Mouse (Mus musculus) cortical plate, adult 2 months (tissue): ENCODE results near the gene Lpp. TPM values are rescaled to one million over a fixed set of nuclear protein-coding genes. Genes with fewer than 3 reads are reported as not detected.

Source experiments
- H3K27ac ChIP-seq: fragments of 200-500 bp; 2 replicates; pipeline ENCODE4 v1.5.1; 2012; ENCODE audit warnings: low read length, control low read depth, inconsistent platforms; ENCODE audit not compliant: insufficient read depth
- H3K4me1 ChIP-seq: fragments of 200-500 bp; 2 replicates; pipeline ENCODE4 v1.6.1; 2011; ENCODE audit warnings: low read length; ENCODE audit not compliant: control insufficient read depth, insufficient read depth
- H3K4me3 ChIP-seq: fragments of 200-500 bp; 2 replicates; pipeline ENCODE4 v1.5.1; 2011; ENCODE audit warnings: mild to moderate bottlenecking, low read length, control low read depth; ENCODE audit not compliant: insufficient read depth
- CTCF ChIP-seq: fragments of 200-500 bp; IDR thresholded peaks from 2 replicates; pipeline ENCODE4 v1.5.1; 2011; ENCODE audit warnings: mild to moderate bottlenecking, control low read depth, low read length; ENCODE audit not compliant: insufficient read depth; ENCODE audit errors: extremely low read depth
- POLR2A ChIP-seq: fragments of 200-500 bp; IDR thresholded peaks from 2 replicates; pipeline ENCODE4 v1.6.1; 2011; ENCODE audit warnings: mild to moderate bottlenecking, low read length, control low read depth; ENCODE audit not compliant: insufficient read depth; ENCODE audit errors: extremely low read depth
- polyA plus RNA-seq: library from polyadenylated mRNA; depleted of rRNA; stranded (reverse); fragments of >200 nt; gene quantifications from 2 replicates; pipeline ENCODE4 v1.2.3, GENCODE M21; 2012

The Lpp gene
- polyA plus RNA-seq, 1 experiment, result 2.5 TPM

DNA sequence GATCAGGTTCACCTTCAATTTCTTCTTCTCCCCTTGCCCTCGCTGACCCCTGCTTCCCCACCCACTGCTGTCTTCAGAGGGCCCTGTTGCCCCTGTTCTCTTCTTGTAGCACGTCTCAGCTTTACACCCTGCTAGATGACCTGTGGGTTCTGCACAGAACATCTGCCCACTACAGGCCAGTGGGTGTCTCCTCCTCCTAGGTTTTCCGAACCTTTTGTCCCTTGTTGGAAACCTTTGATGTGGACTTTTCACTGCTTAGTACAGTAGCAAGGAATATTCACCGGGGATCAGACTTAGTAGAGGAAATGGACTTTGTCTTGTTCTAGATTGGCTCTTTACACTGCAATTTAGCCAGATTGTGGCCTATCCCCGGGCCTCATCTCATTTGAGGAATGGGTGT is 71.1 kb downstream of the Lpp start:
- no peak overlapping the region for H3K4me3 ChIP-seq
- no peak overlapping the region for H3K27ac ChIP-seq
- TF ChIP-seq CTCF (no peak), POLR2A (no peak)
- no peaks in the 10 kb centered on the region for H3K4me1 ChIP-seq

- Histone ChIP-seq H3K4me3 (no peak overlapping the region), H3K27ac (no peak overlapping the region), H3K4me1 (no peaks in the 10 kb centered on the region)
- TF ChIP-seq POLR2A, result no peak
- TF ChIP-seq CTCF, result no peak
These were observed 72.3 kb downstream of the Lpp start for GRCm38 (mm10) chr16:24465633-24466032.

DNA sequence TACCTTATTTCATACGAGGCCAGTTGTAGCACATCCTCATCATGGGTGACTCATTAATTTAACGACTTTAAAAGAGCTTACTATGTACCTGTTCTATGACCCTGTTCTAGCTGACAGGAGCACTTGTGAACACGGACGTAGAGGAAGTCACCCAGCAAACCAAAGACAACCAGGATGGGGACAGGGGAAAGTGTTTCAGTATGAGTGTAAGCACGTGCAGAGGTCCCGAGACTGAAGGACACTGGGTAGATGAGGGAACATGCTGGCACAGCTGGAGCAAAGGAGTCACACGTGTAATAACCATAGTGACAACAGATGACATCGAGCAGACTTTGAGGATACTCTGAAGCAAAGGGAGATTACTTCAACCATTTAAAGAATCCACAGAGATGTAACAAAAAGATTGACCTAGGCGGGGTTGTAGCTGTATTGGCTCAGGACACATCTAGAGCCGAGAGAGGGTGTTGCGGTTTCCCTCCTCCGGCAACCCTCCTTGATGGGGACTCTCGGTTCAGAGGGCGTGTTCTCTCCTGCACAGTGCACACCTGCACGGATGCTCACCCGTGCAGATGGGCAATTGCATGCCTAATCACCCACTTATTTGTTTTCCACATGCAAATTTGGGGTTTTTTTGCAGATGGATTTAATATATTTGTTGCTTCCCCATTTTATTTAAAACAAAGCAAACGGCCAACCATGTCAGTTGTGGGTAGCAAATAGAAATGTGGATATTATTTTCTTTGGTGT is 74.4 kb downstream of the Lpp start:
- no peak overlapping the region for H3K4me3 ChIP-seq
- peaks cover 2% of the 10 kb centered on the region; the same call in 1 of the 2 replicates for H3K4me1 ChIP-seq
- no peak for TF ChIP-seq POLR2A
- no peak for TF ChIP-seq CTCF

GRCm38 (mm10) chr16:24469313-24469712 is 76.0 kb downstream of the Lpp start:
- H3K4me1 ChIP-seq, result peaks cover 2% of the 10 kb centered on the region; the same call in 1 of the 2 replicates
- H3K4me3 ChIP-seq, result no peak overlapping the region
- TF ChIP-seq CTCF (no peak), POLR2A (no peak)
- H3K27ac ChIP-seq, result no peak overlapping the region

More for the DNA sequence above, 74.4 kb downstream of the Lpp start:
- no peak overlapping the region for H3K27ac ChIP-seq

- Histone ChIP-seq H3K4me1 (peaks cover 2% of the 10 kb centered on the region; the same call in 1 of the 2 replicates), H3K27ac (no peak overlapping the region), H3K4me3 (no peak overlapping the region)
- TF ChIP-seq POLR2A (no peak), CTCF (no peak)
These were observed 77.3 kb downstream of the Lpp start for GRCm38 (mm10) chr16:24470601-24471000.

DNA sequence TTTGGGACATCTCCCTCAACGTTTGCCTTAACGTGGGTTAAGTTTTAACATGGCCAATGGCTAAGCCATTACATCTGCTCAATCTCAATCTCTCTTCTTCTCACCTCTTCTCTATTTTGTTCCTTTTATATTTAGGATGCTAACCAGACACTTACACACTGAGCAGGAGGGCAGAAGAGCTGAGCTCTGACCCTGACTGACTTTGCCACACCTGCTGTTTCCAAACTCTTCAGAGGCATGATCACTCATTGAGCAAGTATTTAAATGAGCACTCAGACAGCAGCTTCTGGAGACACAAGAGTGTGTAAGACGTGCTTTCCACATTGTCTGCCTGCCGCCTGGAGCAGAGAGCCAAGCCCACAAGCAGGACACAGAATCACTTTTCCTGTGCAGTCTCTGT is 77.7 kb downstream of the Lpp start:
- Histone ChIP-seq H3K4me3 (no peak overlapping the region), H3K27ac (no peak overlapping the region), H3K4me1 (peaks cover 2% of the 10 kb centered on the region; the same call in 1 of the 2 replicates)
- TF ChIP-seq CTCF (no peak), POLR2A (no peak)

GRCm38 (mm10) chr16:24471801-24472200 is 78.5 kb downstream of the Lpp start:
- Histone ChIP-seq H3K27ac (no peak overlapping the region), H3K4me1 (peaks cover 2% of the 10 kb centered on the region; the same call in 1 of the 2 replicates)
- no peak for TF ChIP-seq POLR2A

GRCm38 (mm10) chr16:24473966-24474365 is 80.7 kb downstream of the Lpp start:
- TF ChIP-seq CTCF (no peak), POLR2A (no peak)
- no peak overlapping the region for H3K4me3 ChIP-seq
- peaks cover 2% of the 10 kb centered on the region; the same call in 1 of the 2 replicates for H3K4me1 ChIP-seq
- no peak overlapping the region for H3K27ac ChIP-seq

More at GRCm38 (mm10) chr16:24471801-24472200, 78.5 kb downstream of the Lpp start:
- no peak overlapping the region for H3K4me3 ChIP-seq

DNA sequence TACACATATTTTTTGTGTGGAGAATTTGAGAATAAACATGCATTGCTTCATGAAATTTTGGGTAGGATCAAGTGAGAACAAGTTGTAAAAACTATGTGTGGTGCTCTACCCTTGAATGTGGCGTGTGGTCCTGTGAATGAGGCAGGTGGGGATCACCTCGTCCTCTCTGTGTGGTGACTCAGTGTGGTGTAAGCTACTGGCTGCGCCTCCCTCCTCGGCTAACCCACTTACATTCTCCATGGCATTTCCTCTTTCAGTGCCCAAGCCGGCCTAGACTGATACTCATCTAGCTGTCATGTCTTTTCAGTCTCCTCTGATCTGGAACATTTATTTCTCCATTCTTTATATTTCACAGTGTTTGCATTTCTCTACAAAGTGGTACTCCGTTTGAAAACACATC is 81.5 kb downstream of the Lpp start:
- TF ChIP-seq POLR2A, result no peak
- no peak for TF ChIP-seq CTCF
- H3K4me1 ChIP-seq, result peaks cover 2% of the 10 kb centered on the region; the same call in 1 of the 2 replicates
- no peak overlapping the region for H3K4me3 ChIP-seq
- H3K27ac ChIP-seq, result no peak overlapping the region

- no peak for TF ChIP-seq CTCF
- TF ChIP-seq POLR2A, result no peak
- no peak overlapping the region for H3K27ac ChIP-seq
- H3K4me3 ChIP-seq, result no peak overlapping the region
- peaks cover 2% of the 10 kb centered on the region; the same call in 1 of the 2 replicates for H3K4me1 ChIP-seq
These were observed 82.1 kb downstream of the Lpp start for GRCm38 (mm10) chr16:24475305-24475947.
